Mouse (Mus musculus) frontal cortex, adult 2 months (tissue): ENCODE results near the gene Psma7. TPM values are rescaled to one million over a fixed set of nuclear protein-coding genes. Genes with fewer than 3 reads are reported as not detected.

Source experiments
- DNase-seq, 2 experiments: peaks; one replicate each; pipeline ENCODE4 v3.0.0; 2022; ENCODE audit warnings: low spot score in 1 of 2; ENCODE audit errors: extremely low spot score in 1 of 2
- polyA plus RNA-seq: library from polyadenylated mRNA; depleted of rRNA; stranded (reverse); fragments of >200 nt; gene quantifications from 2 replicates; pipeline ENCODE4 v1.2.3, GENCODE M21; 2012

Gene Psma7
- polyA plus RNA-seq, 1 experiment, result 230 TPM

- peak in 1 of 2 experiments; percentile 64 for DNase-seq
Measured at GRCm38 (mm10) chr2:180045283-180045682, 3.0 kb upstream of the Psma7 start.

- peak in 1 of 2 experiments; percentile 57 for DNase-seq
Measured at GRCm38 (mm10) chr2:180042858-180043515, 754 bp upstream of the Psma7 start.

GRCm38 (mm10) chr2:180041577-180042255 lies 517 bp downstream of the Psma7 start:
- DNase-seq, result peak in 1 of 2 experiments; percentile 43

- no peak for DNase-seq
Measured at GRCm38 (mm10) chr2:180040406-180040805, 1.8 kb downstream of the Psma7 start.

GRCm38 (mm10) chr2:180034753-180035152 lies 7.5 kb downstream of the Psma7 start:
- DNase-seq, result no peak

GRCm38 (mm10) chr2:180033956-180034355 lies 8.3 kb downstream of the Psma7 start:
- DNase-seq, result no peak

GRCm38 (mm10) chr2:180032925-180033324 lies 9.3 kb downstream of the Psma7 start:
- DNase-seq, result no peak

GRCm38 (mm10) chr2:180031270-180031669 lies 11.0 kb downstream of the Psma7 start:
- DNase-seq, result no peak

GRCm38 (mm10) chr2:180027768-180028167 lies 14.5 kb downstream of the Psma7 start:
- no peak for DNase-seq

- DNase-seq, result no peak
Measured at GRCm38 (mm10) chr2:180025861-180026200, 16.4 kb downstream of the Psma7 start.

- peak in 1 of 2 experiments; percentile 34 for DNase-seq
Measured at GRCm38 (mm10) chr2:180025135-180025860, 16.9 kb downstream of the Psma7 start.

GRCm38 (mm10) chr2:180024401-180025098 lies 17.7 kb downstream of the Psma7 start, which contains the start of gene Lsm14b:
TSS of gene Lsm14b (plus strand) at chr2:180024987.
- peak; percentile 96 to 99 for DNase-seq

GRCm38 (mm10) chr2:180022751-180023150 lies 19.5 kb downstream of the Psma7 start:
- no peak for DNase-seq

GRCm38 (mm10) chr2:180020919-180021318 lies 21.3 kb downstream of the Psma7 start:
- DNase-seq, result no peak

GRCm38 (mm10) chr2:180020091-180020661 lies 22.1 kb downstream of the Psma7 start:
- DNase-seq, result no peak

GRCm38 (mm10) chr2:180018573-180018972 lies 23.7 kb downstream of the Psma7 start:
- DNase-seq, result no peak

- no peak for DNase-seq
Measured at GRCm38 (mm10) chr2:180017632-180018031, 24.6 kb downstream of the Psma7 start.

GRCm38 (mm10) chr2:180013686-180014085 lies 28.5 kb downstream of the Psma7 start:
- DNase-seq, result no peak

GRCm38 (mm10) chr2:180011370-180011769 lies 30.9 kb downstream of the Psma7 start:
- no peak for DNase-seq

- no peak for DNase-seq
Measured at GRCm38 (mm10) chr2:180010686-180011085, 31.5 kb downstream of the Psma7 start.
